Mouse (Mus musculus): ENCODE results near the gene Irf6.

Gene Irf6

DNA sequence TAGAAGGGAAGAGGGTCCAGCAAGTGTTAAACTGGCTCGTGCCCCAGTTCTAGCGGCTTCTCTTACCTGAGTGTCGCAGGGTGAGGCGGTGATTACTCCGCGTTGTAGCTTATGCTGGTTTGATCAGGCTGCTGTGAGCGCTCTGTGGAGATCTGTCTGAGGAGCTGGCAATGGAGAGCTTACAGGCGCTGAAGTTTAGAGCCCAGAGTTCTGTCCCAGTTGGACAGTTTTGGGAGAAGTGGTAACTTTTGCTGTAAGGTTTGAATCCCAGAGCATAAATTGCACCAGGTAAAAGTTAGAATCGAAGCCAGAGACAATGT, 20.9 kb downstream of the Irf6 start:
- H3K27me3 ChIP-seq (ENCODE audit: insufficient read depth, low read length): no peaks in the 10 kb centered on the region
- peak overlapping the region; percentile 89 for H3K4me3 ChIP-seq (replicated peaks; ENCODE audit: low read length)
- H3K36me3 ChIP-seq (ENCODE audit: insufficient read depth, low read length): peaks cover 4% of the 10 kb centered on the region; the same call in 1 of the 2 replicates
- peaks cover 25% of the 10 kb centered on the region for H3K4me1 ChIP-seq (replicated peaks; ENCODE audit: low read depth, low read length)
- TF ChIP-seq CTCF (conservative IDR thresholded peaks at IDR 0.05; ENCODE audit: low read length) (no peak), POU5F1 (IDR thresholded peaks at IDR 0.05; ENCODE audit: borderline replicate concordance, low read length) (no peak), NANOG (IDR thresholded peaks at IDR 0.05; ENCODE audit: borderline replicate concordance, low read length) (no peak)
- H3K9me3 ChIP-seq (ENCODE audit: low read length): no peaks in the 10 kb centered on the region

DNA sequence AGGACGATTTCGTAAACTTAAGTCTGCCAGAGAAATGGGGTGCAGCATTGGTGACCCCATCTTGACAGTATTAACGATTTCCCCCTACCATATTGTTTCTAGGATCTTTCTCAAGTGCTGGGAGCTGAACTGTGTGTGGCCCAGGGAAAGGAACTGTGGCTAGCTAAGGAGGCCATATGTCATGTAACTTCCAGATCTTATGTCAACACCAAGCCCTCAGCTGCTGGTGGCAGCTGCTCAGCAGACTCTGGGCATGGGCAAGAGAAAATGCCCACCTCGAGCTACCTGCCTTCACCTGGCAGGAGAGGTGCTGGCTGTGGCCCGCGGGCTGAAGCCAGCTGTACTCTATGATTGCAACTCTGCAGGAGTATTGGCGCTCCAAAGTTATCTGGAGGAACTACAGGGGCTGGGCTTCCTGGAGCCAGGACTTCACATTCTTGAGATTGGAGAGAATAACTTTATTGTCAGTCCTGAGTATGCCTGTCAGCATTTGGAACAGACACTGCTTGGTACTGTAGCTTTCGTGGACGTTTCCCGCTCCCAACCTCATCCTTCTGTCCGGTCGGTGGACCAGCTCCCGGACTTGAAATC, 21.3 kb downstream of the Irf6 start:
- Histone ChIP-seq H3K27me3 (ENCODE audit: insufficient read depth, low read length) (no peaks in the 10 kb centered on the region), H3K4me1 (replicated peaks; ENCODE audit: low read depth, low read length) (peaks cover 25% of the 10 kb centered on the region), H3K4me3 (replicated peaks; ENCODE audit: low read length) (peak overlapping the region; percentile 89), H3K36me3 (ENCODE audit: insufficient read depth, low read length) (peaks cover 2% of the 10 kb centered on the region; the same call in 1 of the 2 replicates), H3K9me3 (ENCODE audit: low read length) (no peaks in the 10 kb centered on the region)
- TF ChIP-seq NANOG (IDR thresholded peaks at IDR 0.05; ENCODE audit: borderline replicate concordance, low read length) (no peak), POU5F1 (IDR thresholded peaks at IDR 0.05; ENCODE audit: borderline replicate concordance, low read length) (no peak), CTCF (conservative IDR thresholded peaks at IDR 0.05; ENCODE audit: low read length) (no peak)

DNA sequence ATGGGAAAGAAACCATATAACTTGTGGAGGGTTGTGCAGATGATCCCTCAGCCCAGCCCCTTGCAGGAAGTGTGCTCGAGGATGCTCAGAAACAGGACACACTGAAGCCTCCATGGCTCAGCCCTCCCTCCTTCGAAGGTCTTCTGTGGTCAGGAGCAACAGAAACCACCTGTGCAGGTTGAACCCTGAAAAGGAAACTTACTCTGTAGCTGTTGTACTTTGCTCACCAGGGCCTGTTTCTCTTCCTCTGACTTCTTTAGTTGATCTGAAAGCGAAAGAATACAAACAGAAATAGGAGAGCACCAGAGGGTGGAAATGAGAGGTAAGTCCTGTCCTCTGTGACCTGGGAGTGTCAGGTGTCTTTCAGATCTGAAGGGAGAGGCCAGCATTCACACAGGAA, 28.2 kb downstream of the Irf6 start:
- H3K27me3 ChIP-seq (ENCODE audit: insufficient read depth, low read length): 0 out of 2 replicates have a peak, but pooled peaks cover 7% of the 10 kb centered on the region
- H3K36me3 ChIP-seq (ENCODE audit: insufficient read depth, low read length): no peaks in the 10 kb centered on the region
- no peaks in the 10 kb centered on the region for H3K4me1 ChIP-seq (replicated peaks; ENCODE audit: low read depth, low read length)
- TF ChIP-seq POU5F1 (IDR thresholded peaks at IDR 0.05; ENCODE audit: borderline replicate concordance, low read length) (no peak), NANOG (IDR thresholded peaks at IDR 0.05; ENCODE audit: borderline replicate concordance, low read length) (no peak), CTCF (conservative IDR thresholded peaks at IDR 0.05; ENCODE audit: low read length) (no peak)
- no peak overlapping the region for H3K4me3 ChIP-seq (replicated peaks; ENCODE audit: low read length)
- H3K9me3 ChIP-seq (ENCODE audit: low read length): no peaks in the 10 kb centered on the region

DNA sequence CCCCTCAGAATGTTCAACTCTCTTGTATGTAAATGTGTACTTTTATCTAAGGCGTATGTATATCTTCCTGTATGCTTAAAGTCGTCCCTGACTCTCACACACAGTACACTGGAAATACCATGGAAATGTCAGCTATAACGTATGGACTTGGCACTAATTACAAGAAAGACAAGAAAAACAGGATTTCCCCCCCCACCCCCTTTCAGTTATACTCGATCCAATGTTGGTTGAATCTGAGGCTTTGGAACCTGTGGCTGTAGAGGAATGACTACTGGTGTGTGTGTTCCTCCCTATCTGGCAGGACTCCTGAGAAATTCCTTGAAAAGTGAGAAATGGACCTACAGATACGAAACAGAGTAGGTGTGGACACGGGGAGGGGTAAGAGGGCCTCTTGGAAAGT, 35.3 kb downstream of the Irf6 start:
- TF ChIP-seq NANOG (IDR thresholded peaks at IDR 0.05; ENCODE audit: borderline replicate concordance, low read length): no peak
- no peak for TF ChIP-seq POU5F1 (IDR thresholded peaks at IDR 0.05; ENCODE audit: borderline replicate concordance, low read length)
- no peak for TF ChIP-seq CTCF (conservative IDR thresholded peaks at IDR 0.05; ENCODE audit: low read length)
- Histone ChIP-seq H3K9me3 (ENCODE audit: low read length) (no peaks in the 10 kb centered on the region), H3K36me3 (ENCODE audit: insufficient read depth, low read length) (no peaks in the 10 kb centered on the region), H3K4me3 (replicated peaks; ENCODE audit: low read length) (no peak overlapping the region), H3K4me1 (replicated peaks; ENCODE audit: low read depth, low read length) (peaks cover 13% of the 10 kb centered on the region), H3K27me3 (ENCODE audit: insufficient read depth, low read length) (0 out of 2 replicates have a peak, but pooled peaks cover 7% of the 10 kb centered on the region)

DNA sequence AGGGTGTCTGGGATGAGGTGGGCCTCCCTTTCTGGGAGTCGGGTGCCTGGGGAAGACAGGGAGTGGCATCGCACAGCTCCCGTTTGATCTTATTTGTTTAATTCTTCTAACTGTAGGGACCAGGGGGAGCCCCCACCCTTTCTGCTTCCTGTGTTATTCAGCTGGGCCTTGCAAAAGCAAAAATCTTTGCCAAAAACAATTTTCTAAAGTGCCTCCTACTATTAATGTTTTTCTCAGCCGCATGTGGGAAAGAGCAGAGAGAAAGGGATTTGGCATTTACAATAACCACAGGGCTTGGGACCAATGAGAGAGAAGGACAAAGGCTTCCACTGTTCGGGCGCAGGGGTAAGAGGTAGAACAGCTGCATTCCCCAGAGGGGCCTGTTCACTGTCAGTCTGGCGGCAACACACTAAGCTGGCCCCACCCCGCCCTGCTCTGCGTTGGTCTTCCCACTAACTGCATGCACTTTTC, 36.3 kb downstream of the Irf6 start:
- Histone ChIP-seq H3K27me3 (ENCODE audit: insufficient read depth, low read length) (0 out of 2 replicates have a peak, but pooled peaks cover 6% of the 10 kb centered on the region), H3K9me3 (ENCODE audit: low read length) (no peaks in the 10 kb centered on the region), H3K4me3 (replicated peaks; ENCODE audit: low read length) (no peak overlapping the region), H3K4me1 (replicated peaks; ENCODE audit: low read depth, low read length) (peaks cover 13% of the 10 kb centered on the region), H3K36me3 (ENCODE audit: insufficient read depth, low read length) (no peaks in the 10 kb centered on the region)
- TF ChIP-seq CTCF (conservative IDR thresholded peaks at IDR 0.05; ENCODE audit: low read length): no peak
- TF ChIP-seq POU5F1 (IDR thresholded peaks at IDR 0.05; ENCODE audit: borderline replicate concordance, low read length): no peak
- TF ChIP-seq NANOG (IDR thresholded peaks at IDR 0.05; ENCODE audit: borderline replicate concordance, low read length): no peak

DNA sequence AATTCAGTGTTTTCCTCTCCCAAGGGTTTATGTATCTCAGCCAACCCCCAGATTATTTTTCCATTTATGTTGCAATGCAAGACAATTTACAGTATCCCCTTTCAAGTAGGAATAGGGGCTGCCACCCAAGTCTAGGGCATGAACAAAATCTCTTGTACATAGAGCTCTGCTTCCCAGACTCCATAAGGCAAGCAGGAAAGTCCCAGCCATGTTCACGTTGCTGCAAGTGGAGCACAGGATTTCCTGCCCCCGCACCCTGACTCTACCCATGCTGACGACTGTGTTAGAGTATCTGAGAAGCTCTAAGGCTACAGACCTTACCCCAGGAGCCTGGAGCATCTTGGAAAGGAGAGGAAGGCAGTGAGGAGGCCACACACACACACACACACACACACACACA, 36.9 kb downstream of the Irf6 start:
- Histone ChIP-seq H3K36me3 (ENCODE audit: insufficient read depth, low read length) (no peaks in the 10 kb centered on the region), H3K9me3 (ENCODE audit: low read length) (no peaks in the 10 kb centered on the region), H3K4me3 (replicated peaks; ENCODE audit: low read length) (no peak overlapping the region), H3K27me3 (ENCODE audit: insufficient read depth, low read length) (0 out of 2 replicates have a peak, but pooled peaks cover under 1% of the 10 kb centered on the region), H3K4me1 (replicated peaks; ENCODE audit: low read depth, low read length) (peaks cover 13% of the 10 kb centered on the region)
- no peak for TF ChIP-seq CTCF (conservative IDR thresholded peaks at IDR 0.05; ENCODE audit: low read length)
- no peak for TF ChIP-seq POU5F1 (IDR thresholded peaks at IDR 0.05; ENCODE audit: borderline replicate concordance, low read length)
- no peak for TF ChIP-seq NANOG (IDR thresholded peaks at IDR 0.05; ENCODE audit: borderline replicate concordance, low read length)

DNA sequence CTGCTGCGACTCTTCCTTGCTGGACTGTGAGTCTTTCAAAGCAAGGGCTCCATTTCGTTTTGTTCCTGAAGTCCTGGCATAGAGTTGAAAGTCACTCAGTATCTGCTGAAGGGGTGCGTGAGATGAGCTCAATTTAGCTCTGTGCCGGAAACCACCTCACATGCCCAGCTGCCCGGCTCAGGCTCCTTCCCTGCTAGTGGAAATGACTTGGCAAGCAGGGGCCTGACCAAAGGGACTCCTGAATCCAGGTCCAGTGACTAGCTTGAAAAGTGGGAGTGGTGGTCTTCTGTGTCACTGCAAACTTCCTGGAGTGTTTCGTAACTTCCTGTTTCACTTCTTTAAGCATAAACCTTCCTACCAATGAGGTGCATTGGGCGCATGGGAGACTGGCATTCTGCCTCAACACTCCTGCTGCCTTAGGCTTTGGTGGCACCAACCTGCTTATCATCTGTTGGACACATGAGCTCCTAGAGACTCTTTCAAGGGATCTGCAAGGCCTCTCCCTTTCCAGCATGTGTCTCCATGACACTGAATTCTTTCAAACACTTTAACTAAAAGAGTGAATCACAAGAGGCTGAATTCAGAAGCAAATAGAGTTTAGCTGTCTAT, 38.9 kb downstream of the Irf6 start:
- no peaks in the 10 kb centered on the region for H3K36me3 ChIP-seq (ENCODE audit: insufficient read depth, low read length)
- no peak overlapping the region for H3K4me3 ChIP-seq (replicated peaks; ENCODE audit: low read length)
- H3K27me3 ChIP-seq (ENCODE audit: insufficient read depth, low read length): no peaks in the 10 kb centered on the region
- H3K9me3 ChIP-seq (ENCODE audit: low read length): no peaks in the 10 kb centered on the region
- TF ChIP-seq CTCF (conservative IDR thresholded peaks at IDR 0.05; ENCODE audit: low read length): no peak
- TF ChIP-seq NANOG (IDR thresholded peaks at IDR 0.05; ENCODE audit: borderline replicate concordance, low read length): no peak
- no peak for TF ChIP-seq POU5F1 (IDR thresholded peaks at IDR 0.05; ENCODE audit: borderline replicate concordance, low read length)
- peaks cover 13% of the 10 kb centered on the region for H3K4me1 ChIP-seq (replicated peaks; ENCODE audit: low read depth, low read length)

DNA sequence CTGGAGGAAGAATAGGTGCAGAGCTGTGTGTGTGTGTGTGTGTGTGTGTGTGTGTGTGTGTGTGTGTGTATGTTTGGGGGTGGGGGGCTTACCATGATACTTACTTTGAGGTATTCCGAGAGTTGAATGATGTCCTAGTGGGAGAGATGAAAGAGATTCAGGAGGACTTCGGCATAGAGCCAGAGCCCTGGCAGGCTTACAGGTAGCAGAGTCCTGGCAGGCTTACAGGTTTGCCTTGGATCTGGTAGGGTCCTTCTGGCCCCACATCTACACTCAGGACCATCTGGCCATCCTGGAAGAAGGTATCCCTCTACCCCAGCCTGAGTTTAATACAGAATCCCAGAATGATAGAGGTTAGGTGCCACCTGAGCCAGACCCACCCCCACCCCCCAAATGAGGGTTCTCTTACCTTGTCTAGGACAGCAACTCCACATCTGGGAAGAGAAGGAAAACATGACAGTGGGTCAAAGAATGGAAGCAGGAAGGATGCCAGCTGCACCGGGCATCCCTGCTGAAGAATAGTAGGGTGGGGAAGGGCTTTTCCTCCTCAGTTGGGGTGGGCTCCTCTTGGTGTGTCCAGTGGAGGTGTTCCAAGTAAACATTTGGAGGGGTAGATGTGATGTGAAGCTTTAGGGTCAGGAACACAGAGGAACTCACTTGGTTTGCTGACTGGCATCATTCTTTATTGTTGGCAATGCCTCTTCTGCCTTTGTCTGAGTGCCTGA, 41.7 kb downstream of the Irf6 start:
- H3K27me3 ChIP-seq (ENCODE audit: insufficient read depth, low read length): peaks cover 9% of the 10 kb centered on the region; the same call in 1 of the 2 replicates
- H3K9me3 ChIP-seq (ENCODE audit: low read length): no peaks in the 10 kb centered on the region
- peaks cover 3% of the 10 kb centered on the region; the same call in 1 of the 2 replicates for H3K4me1 ChIP-seq (replicated peaks; ENCODE audit: low read depth, low read length)
- no peak for TF ChIP-seq NANOG (IDR thresholded peaks at IDR 0.05; ENCODE audit: borderline replicate concordance, low read length)
- no peak for TF ChIP-seq POU5F1 (IDR thresholded peaks at IDR 0.05; ENCODE audit: borderline replicate concordance, low read length)
- no peak for TF ChIP-seq CTCF (conservative IDR thresholded peaks at IDR 0.05; ENCODE audit: low read length)
- no peaks in the 10 kb centered on the region for H3K36me3 ChIP-seq (ENCODE audit: insufficient read depth, low read length)
- H3K4me3 ChIP-seq (replicated peaks; ENCODE audit: low read length): no peak overlapping the region

Data from E14TG2a.4 (cell line).